Mouse (Mus musculus) spleen, postnatal 4 days (tissue): Measurements from ENCODE around the gene Tcte3.
"Not testable (repeated sequence)": the region's sequence is repeated elsewhere in the genome, so short reads cannot be mapped to it uniquely, and the experiment has no call there.

Experiments used
- DNase-seq, 2 experiments: peaks; one replicate each; pipeline ENCODE4 v3.0.0; 2022; ENCODE audit warnings: low spot score in 2 of 2

Tcte3 gene

GRCm38 (mm10) chr17:15031414-15031813, 9.9 kb downstream of the Tcte3 start:
- DNase-seq: not testable (repeated sequence)

GRCm38 (mm10) chr17:15025513-15025912, 15.8 kb downstream of the Tcte3 start:
- not testable (repeated sequence) for DNase-seq

DNA sequence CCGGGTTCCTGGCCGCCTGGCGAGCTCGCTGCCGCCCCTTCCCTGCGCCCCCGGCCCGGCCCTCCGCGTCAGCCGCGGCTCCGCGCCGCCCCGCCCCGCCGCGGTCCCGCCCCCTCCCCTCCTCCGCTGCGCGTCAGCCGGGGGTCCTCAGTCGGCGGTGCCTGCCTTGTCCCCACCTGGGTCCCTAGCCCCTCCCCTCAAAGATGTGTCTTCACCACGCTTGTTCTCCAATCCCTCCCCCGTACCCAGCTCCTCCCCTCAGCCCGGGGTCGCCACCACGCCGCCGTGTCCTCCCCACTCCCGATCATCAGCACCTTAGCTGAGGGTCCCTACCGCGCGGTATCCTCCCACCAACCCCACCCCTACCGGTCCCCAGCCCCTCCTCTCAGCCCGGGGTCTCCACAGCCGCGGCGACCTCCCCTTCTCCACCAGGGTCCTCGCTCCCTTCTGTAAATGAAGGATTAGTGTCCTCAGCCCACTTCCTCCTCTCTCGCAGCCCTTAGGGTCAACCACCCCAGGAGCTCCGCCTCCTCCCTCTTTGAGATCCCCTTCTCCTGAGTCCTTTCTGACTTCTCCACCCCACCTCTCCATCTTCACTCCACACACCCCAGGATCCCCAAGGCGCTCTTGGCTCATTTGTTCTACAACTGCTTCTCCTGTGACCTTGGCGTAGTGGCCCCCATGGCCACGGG, 16.6 kb downstream of the Tcte3 start:
- DNase-seq: not testable (repeated sequence)

DNA sequence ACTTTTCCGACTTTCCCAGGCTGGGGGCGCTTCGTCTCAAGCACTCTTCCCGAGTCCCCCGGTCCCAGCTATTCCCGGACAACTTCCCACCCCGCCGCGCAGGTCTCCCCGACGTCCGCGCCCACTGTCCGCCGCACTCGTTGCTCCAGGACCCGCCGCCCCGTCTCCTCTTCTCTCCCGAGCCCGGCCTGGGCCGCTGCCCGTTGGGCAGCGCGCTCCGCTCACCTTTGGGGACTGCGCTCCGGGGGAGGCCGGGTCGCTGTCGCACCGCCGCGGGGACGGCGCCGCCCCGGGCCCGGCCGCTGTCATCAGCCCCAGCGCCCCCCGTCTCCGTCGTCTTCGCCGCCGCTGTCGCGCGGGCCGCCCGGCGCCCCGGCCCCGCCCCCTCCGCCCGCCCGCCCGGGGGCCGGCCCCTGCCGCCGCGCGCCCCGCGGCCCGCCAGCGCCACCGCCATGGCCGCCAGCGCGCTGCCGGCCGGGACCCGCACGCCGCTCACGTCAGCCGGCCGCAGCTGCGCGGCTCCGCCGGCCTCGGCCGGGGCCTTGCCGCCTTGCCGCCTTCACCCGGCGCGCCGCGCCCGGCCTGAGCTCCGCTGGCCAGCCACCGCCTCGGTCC, 17.3 kb downstream of the Tcte3 start:
- DNase-seq: not testable (repeated sequence)

- DNase-seq: peak; percentile 27 to 62
Observed at GRCm38 (mm10) chr17:15021503-15022220, 19.6 kb downstream of the Tcte3 start.

GRCm38 (mm10) chr17:15009706-15010413, 31.4 kb downstream of the Tcte3 start, which contains the start of gene Gm3435:
TSS of gene Gm3435 (plus strand) at chr17:15010176.
- not testable (repeated sequence) for DNase-seq

- DNase-seq: not testable (repeated sequence)
Observed at GRCm38 (mm10) chr17:15009088-15009487, 32.2 kb downstream of the Tcte3 start.

DNA sequence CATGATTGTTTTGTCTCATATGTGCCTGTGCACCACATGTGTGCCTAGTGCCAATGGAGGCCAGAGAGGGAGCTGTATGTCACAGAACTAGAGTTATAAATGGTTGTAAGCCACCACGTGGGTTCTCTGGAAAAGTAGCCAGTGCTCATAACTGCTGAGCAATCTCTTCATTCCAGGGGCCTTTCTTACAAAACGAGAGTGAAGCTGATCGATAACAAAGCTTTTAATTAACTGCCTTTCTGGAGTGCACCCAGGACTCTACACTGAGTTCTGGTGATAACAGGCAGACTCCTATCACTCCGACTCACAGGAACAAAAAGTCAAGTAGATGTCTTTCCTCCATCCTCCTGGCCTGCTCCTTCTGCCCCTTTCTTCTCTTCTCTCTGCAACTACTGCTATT, 41.2 kb downstream of the Tcte3 start:
- DNase-seq: not testable (repeated sequence)

- not testable (repeated sequence) for DNase-seq
Observed at GRCm38 (mm10) chr17:14994140-14994539, 47.1 kb downstream of the Tcte3 start.

DNA sequence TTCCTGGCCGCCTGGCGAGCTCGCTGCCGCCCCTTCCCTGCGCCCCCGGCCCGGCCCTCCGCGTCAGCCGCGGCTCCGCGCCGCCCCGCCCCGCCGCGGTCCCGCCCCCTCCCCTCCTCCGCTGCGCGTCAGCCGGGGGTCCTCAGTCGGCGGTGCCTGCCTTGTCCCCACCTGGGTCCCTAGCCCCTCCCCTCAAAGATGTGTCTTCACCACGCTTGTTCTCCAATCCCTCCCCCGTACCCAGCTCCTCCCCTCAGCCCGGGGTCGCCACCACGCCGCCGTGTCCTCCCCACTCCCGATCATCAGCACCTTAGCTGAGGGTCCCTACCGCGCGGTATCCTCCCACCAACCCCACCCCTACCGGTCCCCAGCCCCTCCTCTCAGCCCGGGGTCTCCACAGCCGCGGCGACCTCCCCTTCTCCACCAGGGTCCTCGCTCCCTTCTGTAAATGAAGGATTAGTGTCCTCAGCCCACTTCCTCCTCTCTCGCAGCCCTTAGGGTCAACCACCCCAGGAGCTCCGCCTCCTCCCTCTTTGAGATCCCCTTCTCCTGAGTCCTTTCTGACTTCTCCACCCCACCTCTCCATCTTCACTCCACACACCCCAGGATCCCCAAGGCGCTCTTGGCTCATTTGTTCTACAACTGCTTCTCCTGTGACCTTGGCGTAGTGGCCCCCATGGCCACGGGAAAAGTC, 48.0 kb downstream of the Tcte3 start:
- not testable (repeated sequence) for DNase-seq

GRCm38 (mm10) chr17:14992522-14993138, 48.7 kb downstream of the Tcte3 start:
- not testable (repeated sequence) for DNase-seq

GRCm38 (mm10) chr17:14990116-14990702, 51.1 kb downstream of the Tcte3 start:
- DNase-seq: peak in 1 of 2 experiments; percentile 53

- DNase-seq: not testable (repeated sequence)
Observed at GRCm38 (mm10) chr17:14978362-14979038, 62.8 kb downstream of the Tcte3 start, which contains the start of the genes 9030025P20Rik and Gm3417. TSS of gene 9030025P20Rik (plus strand) at chr17:14978468. TSS of gene Gm3417 (minus strand) at chr17:14978790.

GRCm38 (mm10) chr17:14977718-14978361, 63.4 kb downstream of the Tcte3 start:
- not testable (repeated sequence) for DNase-seq
